Mouse (Mus musculus) limb, embryonic 12.5 days (tissue): ENCODE data around the gene Gm49339. TPM values are rescaled to one million over a fixed set of nuclear protein-coding genes. Genes with fewer than 3 reads are reported as not detected.

Experiments used
- ATAC-seq: fragments of 200-750 bp; cut with Nextera tagmentation; 2 replicates; pipeline ENCODE4 v1.8.0; 2017; ENCODE audit warnings: low read depth, moderate TSS enrichment; ENCODE audit not compliant: insufficient number of reproducible peaks, insufficient read depth, low FRiP score, low TSS enrichment
- H3K27ac ChIP-seq: fragments of 300-500 bp; sonication (generic); 2 replicates; pipeline ENCODE4 v1.5.1; 2016; ENCODE audit warnings: mild to moderate bottlenecking, moderate library complexity
- H3K27me3 ChIP-seq: fragments of 300-500 bp; sonication (generic); 2 replicates; pipeline ENCODE4 v1.6.1; 2016; ENCODE audit warnings: mild to moderate bottlenecking, moderate library complexity
- H3K36me3 ChIP-seq: fragments of 300-500 bp; sonication (generic); 2 replicates; pipeline ENCODE4 v1.6.1; 2016; ENCODE audit warnings: mild to moderate bottlenecking, moderate library complexity
- H3K4me1 ChIP-seq: fragments of 300-500 bp; sonication (generic); replicated peaks from 2 replicates; pipeline ENCODE4 v1.6.1; 2016
- H3K4me2 ChIP-seq: fragments of 300-500 bp; sonication (generic); 2 replicates; pipeline ENCODE4 v1.6.1; 2016; ENCODE audit warnings: mild to moderate bottlenecking, moderate library complexity
- H3K4me3 ChIP-seq: fragments of 300-500 bp; sonication (generic); replicated peaks from 2 replicates; pipeline ENCODE4 v1.5.1; 2016; ENCODE audit warnings: mild to moderate bottlenecking
- H3K9ac ChIP-seq: fragments of 300-500 bp; sonication (generic); replicated peaks from 2 replicates; pipeline ENCODE4 v1.6.1; 2016; ENCODE audit warnings: mild to moderate bottlenecking, moderate library complexity
- H3K9me3 ChIP-seq: fragments of 300-500 bp; sonication (generic); 2 replicates; pipeline ENCODE4 v1.6.1; 2016; ENCODE audit warnings: mild to moderate bottlenecking, moderate library complexity
- WGBS: fragments of 180-500 bp; shearing (Covaris S2); methylation state at CpG from one replicate; pipeline ENCODE4 v1.1.7; 2016; 5-methylcytosine and 5-hydroxymethylcytosine counted together
- polyA plus RNA-seq: library from polyadenylated mRNA; unstranded; fragments of >200 nt; fragmentation: Nextera tagmentation; extraction: Ambion mirVana; gene quantifications from 2 replicates; pipeline ENCODE4 v1.2.1, GENCODE M21; 2016

The Gm49339 gene
- polyA plus RNA-seq, 1 experiment from 2014 or later, result not detected

GRCm38 (mm10) chr10:51526090-51526489 is 45.7 kb downstream of the Gm49339 start:
- ATAC-seq, result no peak
- no peak overlapping the region for H3K9ac ChIP-seq
- no peak overlapping the region for H3K4me2 ChIP-seq
- no peaks in the 10 kb centered on the region for H3K36me3 ChIP-seq
- 79% methylated on average over 7 of the region's 7 CpGs for WGBS
- H3K27me3 ChIP-seq, result no peaks in the 10 kb centered on the region
- H3K9me3 ChIP-seq, result no peaks in the 10 kb centered on the region
- no peak overlapping the region for H3K4me3 ChIP-seq
- H3K4me1 ChIP-seq, result no peaks in the 10 kb centered on the region
- no peak overlapping the region for H3K27ac ChIP-seq

DNA sequence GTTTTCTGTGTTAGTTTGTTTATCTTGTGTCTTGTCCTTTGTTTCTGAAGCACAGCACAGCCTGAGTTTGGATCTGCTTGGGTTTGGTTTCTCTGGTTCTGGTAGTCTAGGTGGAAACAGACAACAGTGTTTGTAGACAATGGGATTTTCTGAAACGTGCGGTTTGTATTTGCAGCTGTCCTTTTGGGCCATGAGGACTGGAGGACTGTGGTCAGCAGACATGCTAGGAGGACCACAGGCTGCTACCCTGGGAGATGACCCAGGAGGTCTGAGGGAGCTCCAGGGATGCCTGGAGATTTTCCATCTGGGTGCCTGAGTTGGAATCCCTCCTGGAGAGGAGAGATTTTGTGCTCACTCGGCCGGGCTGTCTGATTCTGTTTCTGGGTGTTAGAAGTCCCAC is 46.2 kb downstream of the Gm49339 start:
- Histone ChIP-seq H3K4me3 (no peak overlapping the region), H3K4me2 (no peak overlapping the region), H3K9ac (no peak overlapping the region), H3K4me1 (no peaks in the 10 kb centered on the region), H3K27me3 (no peaks in the 10 kb centered on the region), H3K36me3 (no peaks in the 10 kb centered on the region), H3K27ac (no peak overlapping the region), H3K9me3 (no peaks in the 10 kb centered on the region)
- no peak for ATAC-seq
- 87% methylated on average over 4 of the region's 4 CpGs for WGBS

GRCm38 (mm10) chr10:51528840-51529434 is 48.5 kb downstream of the Gm49339 start:
- Histone ChIP-seq H3K27ac (no peak overlapping the region), H3K27me3 (no peaks in the 10 kb centered on the region), H3K9ac (no peak overlapping the region), H3K9me3 (no peaks in the 10 kb centered on the region), H3K4me1 (no peaks in the 10 kb centered on the region), H3K4me3 (no peak overlapping the region), H3K4me2 (no peak overlapping the region), H3K36me3 (no peaks in the 10 kb centered on the region)
- ATAC-seq, result no peak
- WGBS, result 74% methylated on average over 8 of the region's 8 CpGs

- no peak overlapping the region for H3K4me3 ChIP-seq
- ATAC-seq, result no peak
- H3K9me3 ChIP-seq, result no peaks in the 10 kb centered on the region
- no peak overlapping the region for H3K9ac ChIP-seq
- no peaks in the 10 kb centered on the region for H3K4me1 ChIP-seq
- 76% methylated on average over 3 of the region's 3 CpGs for WGBS
- H3K4me2 ChIP-seq, result no peak overlapping the region
- H3K36me3 ChIP-seq, result no peaks in the 10 kb centered on the region
- no peak overlapping the region for H3K27ac ChIP-seq
- H3K27me3 ChIP-seq, result no peaks in the 10 kb centered on the region
Measured at GRCm38 (mm10) chr10:51529497-51529896, 49.1 kb downstream of the Gm49339 start.

DNA sequence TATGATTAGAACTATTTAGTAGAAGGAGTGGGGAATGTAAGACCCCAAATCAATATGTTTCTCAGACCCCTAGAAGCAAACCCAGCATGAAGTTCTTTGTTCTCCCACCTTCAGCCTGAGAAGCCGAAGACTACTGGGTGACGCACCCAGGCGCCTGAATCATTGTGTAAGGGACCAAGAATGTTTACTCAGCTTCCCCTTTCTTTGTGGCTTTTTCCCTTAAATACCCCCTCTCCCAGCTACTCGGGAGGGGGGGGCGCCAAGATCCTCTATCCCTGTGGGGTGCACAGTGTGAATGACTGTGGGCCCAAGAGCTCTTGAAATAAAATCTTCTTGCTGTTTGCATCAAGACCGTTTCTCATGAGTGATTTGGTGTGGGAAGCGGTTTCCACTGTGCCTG is 50.4 kb downstream of the Gm49339 start:
- Histone ChIP-seq H3K4me1 (no peaks in the 10 kb centered on the region), H3K27ac (no peak overlapping the region), H3K9me3 (no peaks in the 10 kb centered on the region), H3K36me3 (no peaks in the 10 kb centered on the region), H3K4me3 (no peak overlapping the region), H3K4me2 (no peak overlapping the region), H3K27me3 (no peaks in the 10 kb centered on the region), H3K9ac (no peak overlapping the region)
- 91% methylated on average over 7 of the region's 7 CpGs for WGBS
- no peak for ATAC-seq

Other genes starting within 250 kb of the Gm49339 start
- gene Lilr4b, start within 50 bp of the Gm49339 start, polyA plus RNA-seq, result 0.28 and 0.36 TPM in 2 replicates
- gene Lilrb4a, start 10.3 kb downstream of the Gm49339 start, polyA plus RNA-seq, result 1.0 and 1.5 TPM in 2 replicates
- gene Fam162b, start 109.9 kb downstream of the Gm49339 start, polyA plus RNA-seq, result 0.59 and 0.92 TPM in 2 replicates
- not detected in 2 replicates for gene Gprc6a, start 150.8 kb downstream of the Gm49339 start, polyA plus RNA-seq
- not detected in 2 replicates for gene Rfx6, start 197.1 kb downstream of the Gm49339 start, polyA plus RNA-seq